Mouse (Mus musculus) forebrain, embryonic 13.5 days (tissue): ENCODE measurements around the gene Epx. TPM values are rescaled to one million over a fixed set of nuclear protein-coding genes. Genes with fewer than 3 reads are reported as not detected.
A peak's percentile ranks its signal among the peaks of the same experiment; 100 is the strongest.

Source experiments
- ATAC-seq: fragments of 200-750 bp; cut with Nextera tagmentation; 2 replicates; pipeline ENCODE4 v1.8.0; 2017
- H3K27ac ChIP-seq: fragments of 300-500 bp; sonication (generic); 2 replicates; pipeline ENCODE4 v1.5.1; 2015; ENCODE audit warnings: inconsistent platforms, mild to moderate bottlenecking, moderate library complexity
- H3K27me3 ChIP-seq: fragments of 300-500 bp; sonication (generic); 2 replicates; pipeline ENCODE4 v1.6.1; 2015; ENCODE audit warnings: mild to moderate bottlenecking, inconsistent platforms
- H3K36me3 ChIP-seq: fragments of 300-500 bp; sonication (generic); 2 replicates; pipeline ENCODE4 v1.6.1; 2015; ENCODE audit warnings: mild to moderate bottlenecking, inconsistent platforms; ENCODE audit not compliant: poor library complexity, severe bottlenecking
- H3K4me1 ChIP-seq: fragments of 300-500 bp; sonication (generic); 2 replicates; pipeline ENCODE4 v1.6.1; 2015; ENCODE audit warnings: inconsistent platforms
- H3K4me2 ChIP-seq: fragments of 300-500 bp; sonication (generic); 2 replicates; pipeline ENCODE4 v1.6.1; 2015; ENCODE audit warnings: inconsistent platforms, mild to moderate bottlenecking, moderate library complexity
- H3K4me3 ChIP-seq: fragments of 300-500 bp; sonication (generic); 2 replicates; pipeline ENCODE4 v1.5.1; 2015; ENCODE audit warnings: mild to moderate bottlenecking, inconsistent platforms
- H3K9ac ChIP-seq: fragments of 300-500 bp; sonication (generic); 2 replicates; pipeline ENCODE4 v1.6.1; 2015; ENCODE audit warnings: mild to moderate bottlenecking, inconsistent platforms
- H3K9me3 ChIP-seq: fragments of 300-500 bp; sonication (generic); replicated peaks from 2 replicates; pipeline ENCODE4 v1.6.1; 2016; ENCODE audit warnings: inconsistent platforms
- WGBS: fragments of 180-500 bp; shearing (Covaris S2); methylation state at CpG from one replicate; pipeline ENCODE4 v1.1.7; 2015; 5-methylcytosine and 5-hydroxymethylcytosine counted together
- polyA plus RNA-seq: library from polyadenylated mRNA; unstranded; fragments of >200 nt; fragmentation: Nextera tagmentation; extraction: Ambion mirVana; gene quantifications from 2 replicates; pipeline ENCODE4 v1.2.1, GENCODE M21; 2015

Gene Epx
- polyA plus RNA-seq, 1 experiment from 2014 or later, result not detected

DNA sequence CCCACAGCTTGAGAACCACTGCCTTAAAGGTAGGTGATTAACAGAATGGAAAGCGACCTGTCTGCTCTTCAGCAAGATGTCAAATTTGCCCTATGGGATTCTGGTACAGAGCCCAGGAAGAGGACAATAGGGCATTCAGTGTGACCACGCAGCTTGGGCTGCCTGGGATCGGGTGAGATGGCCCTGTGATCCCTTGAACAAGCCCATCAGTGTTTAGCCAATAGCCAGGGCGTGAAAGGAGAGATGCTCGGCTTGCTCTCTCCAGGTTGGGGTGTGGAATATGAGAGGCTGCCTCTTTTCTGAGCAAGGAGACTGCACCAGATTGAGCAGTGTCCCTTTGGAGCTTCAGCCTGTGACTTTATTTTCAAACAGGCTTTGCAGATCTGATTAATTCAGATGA lies 53.8 kb downstream of the Epx start:
- ATAC-seq, result no peak

GRCm38 (mm10) chr11:87817443-87817773 lies 57.9 kb downstream of the Epx start:
- H3K4me3 ChIP-seq, result peak overlapping the region; percentile 40
- H3K27ac ChIP-seq, result 0 out of 2 replicates have a peak overlapping the region, but pooled peaks have one; percentile 10
- 28% methylated on average over 4 of the region's 4 CpGs for WGBS
- H3K27me3 ChIP-seq, result 0 out of 2 replicates have a peak, but pooled peaks cover 6% of the 10 kb centered on the region
- no peak for ATAC-seq
- no peaks in the 10 kb centered on the region for H3K36me3 ChIP-seq
- no peaks in the 10 kb centered on the region for H3K9me3 ChIP-seq
- H3K4me2 ChIP-seq, result peak overlapping the region; percentile 64
- H3K4me1 ChIP-seq, result peaks cover 4% of the 10 kb centered on the region; the same call in 1 of the 2 replicates
- H3K9ac ChIP-seq, result peak overlapping the region; percentile 60

More for the DNA sequence above, 53.8 kb downstream of the Epx start:
- no peaks in the 10 kb centered on the region for H3K9me3 ChIP-seq
- H3K4me3 ChIP-seq, result no peak overlapping the region
- no peak overlapping the region for H3K27ac ChIP-seq
- no peak overlapping the region for H3K9ac ChIP-seq
- H3K4me1 ChIP-seq, result peaks cover 4% of the 10 kb centered on the region; the same call in 1 of the 2 replicates
- H3K36me3 ChIP-seq, result no peaks in the 10 kb centered on the region
- H3K27me3 ChIP-seq, result no peaks in the 10 kb centered on the region
- WGBS, result 51% methylated on average over 5 of the region's 5 CpGs
- no peak overlapping the region for H3K4me2 ChIP-seq

DNA sequence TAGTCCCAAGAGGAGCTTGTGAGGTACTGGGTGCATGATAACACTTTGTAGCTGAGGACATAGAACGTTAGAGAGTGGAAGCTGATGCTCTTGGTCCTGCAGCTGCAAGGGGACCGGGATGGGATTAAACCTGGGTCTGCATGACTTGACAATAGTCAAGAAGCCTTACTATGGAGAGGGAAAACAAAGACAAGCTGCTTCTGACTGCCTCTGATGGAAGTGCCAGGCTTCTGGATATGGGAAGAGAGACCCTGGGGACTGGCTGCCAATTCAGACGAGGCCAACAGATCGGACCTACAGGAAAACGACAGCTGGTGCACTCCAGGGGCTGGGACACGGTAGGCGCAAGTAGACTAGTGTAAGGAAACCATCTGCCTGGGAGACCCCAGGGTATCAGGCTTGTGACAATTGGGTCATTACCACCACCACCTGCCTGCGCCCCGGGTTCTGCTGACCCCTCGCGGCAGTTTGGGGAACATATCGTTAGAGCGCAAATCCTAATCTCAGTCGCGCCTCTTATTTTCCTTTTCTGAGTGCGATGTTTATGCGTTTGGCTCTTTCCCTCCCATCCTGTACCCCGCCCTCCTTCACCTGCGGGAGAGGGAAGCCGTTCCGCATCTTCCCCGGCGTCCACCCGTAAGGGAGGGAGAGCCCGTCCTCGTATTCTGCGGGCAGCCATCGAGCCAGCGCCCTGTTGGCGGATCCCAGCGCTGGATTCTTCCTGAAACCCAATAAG lies 58.5 kb downstream of the Epx start:
- H3K4me1 ChIP-seq, result peaks cover 4% of the 10 kb centered on the region; the same call in 1 of the 2 replicates
- 0 out of 2 replicates have a peak overlapping the region, but pooled peaks have one; percentile 10 for H3K27ac ChIP-seq
- no peaks in the 10 kb centered on the region for H3K36me3 ChIP-seq
- 3% methylated on average over 31 of the region's 31 CpGs for WGBS
- H3K4me2 ChIP-seq, result peak overlapping the region; percentile 64
- 0 out of 2 replicates have a peak, but pooled peaks cover 6% of the 10 kb centered on the region for H3K27me3 ChIP-seq
- H3K9ac ChIP-seq, result peak overlapping the region; percentile 60
- no peaks in the 10 kb centered on the region for H3K9me3 ChIP-seq
- peak; percentile 82 for ATAC-seq
- peak overlapping the region; percentile 40 for H3K4me3 ChIP-seq

DNA sequence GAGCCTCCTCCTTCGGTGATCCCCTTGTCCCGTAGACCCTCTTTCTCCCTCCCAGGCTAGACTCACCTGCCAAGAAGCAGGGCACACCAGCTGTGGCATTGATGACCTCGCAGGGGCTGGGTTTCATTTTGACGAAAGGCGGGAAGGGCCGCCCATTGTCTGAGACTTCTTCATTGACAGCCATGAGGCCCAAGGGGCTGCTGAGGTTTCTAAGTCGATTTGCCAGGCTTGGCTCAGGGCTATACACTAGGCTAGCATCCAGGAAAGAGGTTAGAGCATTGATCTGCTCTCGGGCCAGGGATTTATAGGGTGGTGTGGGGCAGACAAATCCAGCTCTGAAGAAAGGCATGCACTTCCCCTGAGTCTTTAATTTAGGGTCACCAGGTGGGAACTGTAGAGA lies 60.5 kb downstream of the Epx start:
- Histone ChIP-seq H3K4me1 (peaks cover 4% of the 10 kb centered on the region; the same call in 1 of the 2 replicates), H3K9me3 (no peaks in the 10 kb centered on the region), H3K4me2 (no peak overlapping the region), H3K9ac (no peak overlapping the region), H3K4me3 (no peak overlapping the region), H3K27ac (no peak overlapping the region), H3K27me3 (0 out of 2 replicates have a peak, but pooled peaks cover 6% of the 10 kb centered on the region), H3K36me3 (no peaks in the 10 kb centered on the region)
- ATAC-seq, result no peak
- WGBS, result 67% methylated on average over 8 of the region's 8 CpGs

Other genes with a start within 250 kb of the Epx start
- gene Rnf43, start 212.8 kb downstream of the Epx start, polyA plus RNA-seq, result 0.70 and 1.5 TPM in 2 replicates
- 168 and 177 TPM in 2 replicates for gene Supt4a, start 138.0 kb downstream of the Epx start, polyA plus RNA-seq
- 20.7 and 29.1 TPM in 2 replicates for gene Tspoap1, start 115.0 kb downstream of the Epx start, polyA plus RNA-seq
- 0.17 and 0.44 TPM in 2 replicates for gene Mpo, start 82.0 kb downstream of the Epx start, polyA plus RNA-seq
- 0.18 and 0.26 TPM in 2 replicates for gene Lpo, start 47.2 kb downstream of the Epx start, polyA plus RNA-seq
- 11.8 and 15.5 TPM in 2 replicates for gene Mks1, start 22.3 kb downstream of the Epx start, polyA plus RNA-seq
- not detected in 2 replicates for gene Olfr462, start 16.7 kb upstream of the Epx start, polyA plus RNA-seq
- not detected in 2 replicates for gene Olfr463, start 21.9 kb upstream of the Epx start, polyA plus RNA-seq
- not detected in 2 replicates for gene Olfr464, start 45.4 kb upstream of the Epx start, polyA plus RNA-seq
- 32.4 and 37.0 TPM in 2 replicates for gene Dynll2, start 112.0 kb upstream of the Epx start, polyA plus RNA-seq
- gene Srsf1, start 171.8 kb upstream of the Epx start, polyA plus RNA-seq, result 393 and 402 TPM in 2 replicates
- gene Vezf1, start 192.7 kb upstream of the Epx start, polyA plus RNA-seq, result 65.6 and 72.7 TPM in 2 replicates
- gene Cuedc1, start 222.5 kb upstream of the Epx start, polyA plus RNA-seq, result 32.8 and 37.4 TPM in 2 replicates